Mouse (Mus musculus) adrenal gland, adult 2 months (tissue): ENCODE data around the gene Wdr76. TPM values are rescaled to one million over a fixed set of nuclear protein-coding genes. Genes with fewer than 3 reads are reported as not detected.

ENCODE experiments used
- polyA plus RNA-seq: library from polyadenylated mRNA; depleted of rRNA; stranded (reverse); fragments of >200 nt; gene quantifications from 2 replicates; pipeline ENCODE4 v1.2.3, GENCODE M21; 2012; rRNA removed
- total RNA-seq, 2 experiments: library from RNA; stranded (reverse); gene quantifications; 2 replicates each; pipeline ENCODE4 v1.2.3; 2021

The Wdr76 gene
- total and polyA plus RNA-seq, 3 experiments = 0.46 to 5.4 (median 2.6) TPM

Other genes with a start within 250 kb of the Wdr76 start
- 10 to 100 TPM; 52.2 to 67.9 TPM for gene Trp53bp1, start 235.3 kb upstream of the Wdr76 start, total RNA-seq
- gene Trp53bp1, start 235.3 kb upstream of the Wdr76 start, polyA plus RNA-seq = 25.1 and 33.4 TPM in 2 replicates
- gene Map1a, start 217.1 kb upstream of the Wdr76 start, total RNA-seq = 10 to 100 TPM in 1 of 2 experiments, 1 to 10 TPM in 1; 5.1 to 12.1 TPM
- gene Map1a, start 217.1 kb upstream of the Wdr76 start, polyA plus RNA-seq = 2.4 and 4.2 TPM in 2 replicates
- 10 to 100 TPM; 51.4 to 56.9 TPM for gene Ppip5k1, start 151.3 kb upstream of the Wdr76 start, total RNA-seq
- gene Ppip5k1, start 151.3 kb upstream of the Wdr76 start, polyA plus RNA-seq = 36.7 and 41.0 TPM in 2 replicates
- 10 to 100 TPM in 1 of 2 experiments, 1 to 10 TPM in 1; 6.9 to 14.2 TPM for gene Ckmt1, start 149.0 kb upstream of the Wdr76 start, total RNA-seq
- gene Ckmt1, start 149.0 kb upstream of the Wdr76 start, polyA plus RNA-seq = 9.2 and 11.5 TPM in 2 replicates
- gene Strc, start 119.6 kb upstream of the Wdr76 start, total RNA-seq = under 1 TPM in 1 of 2 experiments, not detected in 1; 0.31 TPM
- 0.07 and 0.16 TPM in 2 replicates for gene Strc, start 119.6 kb upstream of the Wdr76 start, polyA plus RNA-seq
- gene Pdia3, start 92.9 kb upstream of the Wdr76 start, total RNA-seq = 100 to 1,000 TPM; 385 to 421 TPM
- 1,644 and 2,044 TPM in 2 replicates for gene Pdia3, start 92.9 kb upstream of the Wdr76 start, polyA plus RNA-seq
- 1 to 10 TPM; 1.5 to 2.4 TPM for gene Catsper2, start 92.9 kb upstream of the Wdr76 start, total RNA-seq
- gene Catsper2, start 92.9 kb upstream of the Wdr76 start, polyA plus RNA-seq = 0.65 and 0.95 TPM in 2 replicates
- under 1 TPM; 0.35 to 0.63 TPM for gene Ell3, start 62.4 kb upstream of the Wdr76 start, total RNA-seq
- 0.20 and 0.23 TPM in 2 replicates for gene Ell3, start 62.4 kb upstream of the Wdr76 start, polyA plus RNA-seq
- gene Serf2, start 57.5 kb upstream of the Wdr76 start, total RNA-seq = 100 to 1,000 TPM; 272 to 371 TPM
- 275 and 332 TPM in 2 replicates for gene Serf2, start 57.5 kb upstream of the Wdr76 start, polyA plus RNA-seq
- gene Hypk, start 53.4 kb upstream of the Wdr76 start, total RNA-seq = 10 to 100 TPM; 15.7 to 25.5 TPM
- gene Hypk, start 53.4 kb upstream of the Wdr76 start, polyA plus RNA-seq = 2.2 and 3.0 TPM in 2 replicates
- under 1 TPM in 1 of 2 experiments, not detected in 1; 0.21 TPM for gene Serinc4, start 49.9 kb upstream of the Wdr76 start, total RNA-seq
- gene Serinc4, start 49.9 kb upstream of the Wdr76 start, polyA plus RNA-seq = 0.16 and 0.20 TPM in 2 replicates
- 10 to 100 TPM; 37.2 to 38.7 TPM for gene Mfap1b, start 32.7 kb upstream of the Wdr76 start, total RNA-seq
- 0.89 and 0.98 TPM in 2 replicates for gene Mfap1b, start 32.7 kb upstream of the Wdr76 start, polyA plus RNA-seq
- gene Mfap1a, start 58 bp upstream of the Wdr76 start, total RNA-seq = 10 to 100 TPM; 30.0 to 37.3 TPM
- gene Mfap1a, start 58 bp upstream of the Wdr76 start, polyA plus RNA-seq = 0.68 and 0.79 TPM in 2 replicates